Mouse (Mus musculus) cerebellum, adult 2 months (tissue): ENCODE measurements at regions not wholly inside any gene's neighbourhood (a gene's known extent, or its start where the extent isn't known, plus 50 kb on each side); places are given as distances from the start of the nearest gene placed in this dataset.
A peak's percentile ranks its signal among the peaks of the same experiment; 100 is the strongest.

Experiments used
- DNase-seq, 2 experiments: peaks; one replicate each; pipeline ENCODE4 v3.0.0; 2021
- H3K27ac ChIP-seq: fragments of 200-500 bp; 2 replicates; pipeline ENCODE4 v1.5.1; 2012; ENCODE audit warnings: low read length, control low read depth, inconsistent platforms; ENCODE audit not compliant: insufficient read depth
- H3K27me3 ChIP-seq: fragments of 200-500 bp; 2 replicates; pipeline ENCODE4 v1.6.1; 2012; ENCODE audit warnings: inconsistent platforms, mild to moderate bottlenecking, low read length, moderate library complexity; ENCODE audit not compliant: control insufficient read depth, insufficient read depth
- H3K4me1 ChIP-seq: fragments of 200-500 bp; 2 replicates; pipeline ENCODE4 v1.6.1; 2011; ENCODE audit warnings: low read length; ENCODE audit not compliant: control insufficient read depth, insufficient read depth
- H3K4me3 ChIP-seq: fragments of 200-500 bp; replicated peaks from 2 replicates; pipeline ENCODE3; 2011; ENCODE audit warnings: mild to moderate bottlenecking, low read depth, low read length, control low read depth; ENCODE audit not compliant: insufficient read depth
- CTCF ChIP-seq: fragments of 200-500 bp; IDR thresholded peaks from 2 replicates; pipeline ENCODE4 v1.5.1; 2011; ENCODE audit warnings: low read depth, mild to moderate bottlenecking, control low read depth, low read length, moderate library complexity, borderline replicate concordance; ENCODE audit not compliant: insufficient read depth
- POLR2A ChIP-seq: fragments of 200-500 bp; IDR thresholded peaks from 2 replicates; pipeline ENCODE4 v1.6.1; 2011; ENCODE audit warnings: low read length, control low read depth, borderline replicate concordance; ENCODE audit not compliant: insufficient read depth
- WGBS: fragments of 180-500 bp; shearing (Covaris S2); methylation state at CpG from one replicate; pipeline ENCODE4 v1.1.7; 2018; 5-methylcytosine and 5-hydroxymethylcytosine counted together

GRCm38 (mm10) chr14:95949512-95949911 is 68.5 kb downstream of the 4921530L21Rik start:
- Histone ChIP-seq H3K4me1 (no peaks in the 10 kb centered on the region), H3K27me3 (no peaks in the 10 kb centered on the region), H3K27ac (no peak overlapping the region), H3K4me3 (no peak overlapping the region)
- no peak for DNase-seq
- no peak for TF ChIP-seq POLR2A
- TF ChIP-seq CTCF: 0 out of 2 replicates have a peak, but pooled peaks have one; percentile 5
- WGBS: 41% methylated on average over 2 of the region's 2 CpGs

- no peaks in the 10 kb centered on the region for H3K27me3 ChIP-seq
- H3K4me3 ChIP-seq: no peak overlapping the region
- 33% methylated on average over 7 of the region's 7 CpGs for WGBS
- no peak for DNase-seq
- no peak overlapping the region for H3K27ac ChIP-seq
- H3K4me1 ChIP-seq: no peaks in the 10 kb centered on the region
- TF ChIP-seq POLR2A (no peak), CTCF (no peak)
Observed at GRCm38 (mm10) chr14:95956056-95956729, 75.1 kb downstream of the 4921530L21Rik start.

GRCm38 (mm10) chr14:95984021-95984420 is 103.0 kb downstream of the 4921530L21Rik start:
- no peak for DNase-seq
- no peak overlapping the region for H3K4me3 ChIP-seq
- no peaks in the 10 kb centered on the region for H3K4me1 ChIP-seq
- no peaks in the 10 kb centered on the region for H3K27me3 ChIP-seq
- no peak overlapping the region for H3K27ac ChIP-seq
- TF ChIP-seq CTCF (no peak), POLR2A (no peak)
- whole genome bisulfite sequencing: 55% methylated on average over 2 of the region's 2 CpGs

GRCm38 (mm10) chr14:95998356-95998755 is 117.3 kb downstream of the 4921530L21Rik start:
- no peak overlapping the region for H3K27ac ChIP-seq
- WGBS: 19% methylated on average over 1 of the region's 1 CpGs
- no peak overlapping the region for H3K4me3 ChIP-seq
- TF ChIP-seq POLR2A: no peak
- TF ChIP-seq CTCF: no peak
- no peak for DNase-seq
- no peaks in the 10 kb centered on the region for H3K4me1 ChIP-seq
- no peaks in the 10 kb centered on the region for H3K27me3 ChIP-seq

- no peaks in the 10 kb centered on the region for H3K27me3 ChIP-seq
- no peak overlapping the region for H3K27ac ChIP-seq
- no peaks in the 10 kb centered on the region for H3K4me1 ChIP-seq
- TF ChIP-seq POLR2A (no peak), CTCF (no peak)
- H3K4me3 ChIP-seq: no peak overlapping the region
- WGBS: 96% methylated on average over 2 of the region's 2 CpGs
- DNase-seq: no peak
Observed at GRCm38 (mm10) chr14:96021646-96022045, 140.6 kb downstream of the 4921530L21Rik start.
